Mouse (Mus musculus): ENCODE measurements around the gene Dedd2. TPM values are rescaled to one million over a fixed set of nuclear protein-coding genes. Genes with fewer than 3 reads are reported as not detected.
"Not testable (repeated sequence)": the region's sequence is repeated elsewhere in the genome, so short reads cannot be mapped to it uniquely, and the experiment has no call there.

Gene Dedd2
- polyA plus RNA-seq, 1 experiment from 2014 or later: 5.7 TPM

DNA sequence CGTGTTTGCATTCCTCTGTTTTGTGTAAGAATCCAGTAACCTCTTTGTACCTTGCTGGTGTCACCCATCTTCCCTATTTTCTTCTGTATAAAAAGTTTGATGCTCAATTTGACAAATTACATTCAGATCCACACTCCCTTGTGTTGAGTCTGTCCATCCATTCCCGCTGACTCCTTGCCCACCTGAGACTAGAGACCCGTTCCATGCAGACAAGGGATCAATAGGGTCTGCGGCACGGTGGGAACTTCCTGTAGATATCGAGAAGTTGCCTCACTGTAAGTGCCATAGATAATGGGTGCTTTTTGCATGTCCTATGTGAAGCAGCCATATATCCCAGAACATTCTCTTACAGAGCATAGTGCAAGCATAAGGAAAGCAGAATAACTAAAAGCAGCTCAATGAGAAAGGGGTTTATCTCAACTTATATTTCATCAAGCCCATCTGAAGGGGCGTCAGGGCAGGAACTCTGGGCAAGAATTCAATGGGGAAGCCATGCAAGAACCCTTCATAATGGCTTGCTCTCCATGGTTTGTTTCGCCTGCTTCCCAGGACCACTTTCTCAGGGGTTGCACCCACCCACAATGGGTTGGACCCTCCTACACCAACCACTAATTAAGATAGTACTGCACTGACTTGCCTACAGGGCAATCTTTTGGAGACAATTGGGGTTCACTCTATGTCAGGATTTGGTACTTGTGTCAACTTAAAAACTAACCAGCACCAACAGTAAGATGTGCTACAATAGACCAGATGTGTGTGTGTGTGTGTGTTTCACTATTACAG is 46.0 kb upstream of the Dedd2 start:
- 72% methylated on average over 8 of the region's 8 CpGs for WGBS
- H3K4me1 ChIP-seq (ENCODE audit: control insufficient read depth in 2 of 2, insufficient read depth in 2 of 2, low read length in 2 of 2): peaks cover 11 to 23% of the 10 kb centered on the region in 2 experiments
- H3K9ac ChIP-seq (ENCODE audit: low read length): peak overlapping the region; percentile 81; the same call in 1 of the 2 replicates
- no peak overlapping the region for H3K4me3 ChIP-seq (ENCODE audit: control insufficient read depth in 1 of 2, insufficient read depth in 1 of 2, low read depth in 1 of 2, low read length in 2 of 2)
- no peaks in the 10 kb centered on the region for H3K27me3 ChIP-seq (ENCODE audit: control insufficient read depth, insufficient read depth, low read length)
- peaks cover 4% of the 10 kb centered on the region for H3K36me3 ChIP-seq (ENCODE audit: control insufficient read depth, insufficient read depth, low read length)
- no peak for ATAC-seq (ENCODE audit: insufficient number of reproducible peaks, insufficient read depth, low FRiP score, low read depth)
- peak overlapping the region; percentile 73 for H3K4me2 ChIP-seq (ENCODE audit: low read length)
- H3K9me3 ChIP-seq (ENCODE audit: control insufficient read depth, low read length): no peaks in the 10 kb centered on the region
- H3K27ac ChIP-seq (replicated peaks in 1 of 2; ENCODE audit: control insufficient read depth in 1 of 2, insufficient read depth in 1 of 2, low read depth in 2 of 2, low read length in 2 of 2): peak overlapping the region in 1 of 2 experiments; percentile 92; a peak in 2 of 4 replicates

DNA sequence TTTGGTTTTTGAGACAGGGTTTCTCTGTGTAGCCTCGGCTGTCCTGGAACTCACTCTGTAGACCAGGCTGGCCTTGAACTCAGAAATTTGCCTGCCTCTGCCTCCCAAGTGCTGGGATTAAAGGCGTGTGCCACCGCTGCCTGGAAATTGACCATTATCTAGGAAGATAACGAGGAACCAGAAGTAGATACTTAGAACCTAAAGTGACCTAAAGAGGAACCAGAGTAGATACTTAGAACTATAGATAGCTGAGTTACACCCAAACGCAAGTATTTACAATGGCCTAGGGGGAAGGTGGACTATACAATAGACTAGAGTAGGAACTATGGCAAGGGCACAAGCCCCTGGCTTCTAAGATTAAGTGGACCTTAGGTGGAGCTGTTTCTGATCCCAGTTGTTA is 45.3 kb upstream of the Dedd2 start:
- not testable (repeated sequence) for H3K36me3 ChIP-seq (ENCODE audit: control insufficient read depth, insufficient read depth, low read length); ATAC-seq (ENCODE audit: insufficient number of reproducible peaks, insufficient read depth, low FRiP score, low read depth); H3K9me3 ChIP-seq (ENCODE audit: control insufficient read depth, low read length); H3K4me2 ChIP-seq (ENCODE audit: low read length); H3K27me3 ChIP-seq (ENCODE audit: control insufficient read depth, insufficient read depth, low read length); H3K4me3 ChIP-seq (ENCODE audit: control insufficient read depth in 1 of 2, insufficient read depth in 1 of 2, low read depth in 1 of 2, low read length in 2 of 2); H3K27ac ChIP-seq (replicated peaks in 1 of 2; ENCODE audit: control insufficient read depth in 1 of 2, insufficient read depth in 1 of 2, low read depth in 2 of 2, low read length in 2 of 2); H3K9ac ChIP-seq (ENCODE audit: low read length)
- 60% methylated on average over 5 of the region's 5 CpGs for WGBS
- H3K4me1 ChIP-seq (ENCODE audit: control insufficient read depth in 2 of 2, insufficient read depth in 2 of 2, low read length in 2 of 2): peaks cover 11 to 23% of the 10 kb centered on the region in 2 experiments

DNA sequence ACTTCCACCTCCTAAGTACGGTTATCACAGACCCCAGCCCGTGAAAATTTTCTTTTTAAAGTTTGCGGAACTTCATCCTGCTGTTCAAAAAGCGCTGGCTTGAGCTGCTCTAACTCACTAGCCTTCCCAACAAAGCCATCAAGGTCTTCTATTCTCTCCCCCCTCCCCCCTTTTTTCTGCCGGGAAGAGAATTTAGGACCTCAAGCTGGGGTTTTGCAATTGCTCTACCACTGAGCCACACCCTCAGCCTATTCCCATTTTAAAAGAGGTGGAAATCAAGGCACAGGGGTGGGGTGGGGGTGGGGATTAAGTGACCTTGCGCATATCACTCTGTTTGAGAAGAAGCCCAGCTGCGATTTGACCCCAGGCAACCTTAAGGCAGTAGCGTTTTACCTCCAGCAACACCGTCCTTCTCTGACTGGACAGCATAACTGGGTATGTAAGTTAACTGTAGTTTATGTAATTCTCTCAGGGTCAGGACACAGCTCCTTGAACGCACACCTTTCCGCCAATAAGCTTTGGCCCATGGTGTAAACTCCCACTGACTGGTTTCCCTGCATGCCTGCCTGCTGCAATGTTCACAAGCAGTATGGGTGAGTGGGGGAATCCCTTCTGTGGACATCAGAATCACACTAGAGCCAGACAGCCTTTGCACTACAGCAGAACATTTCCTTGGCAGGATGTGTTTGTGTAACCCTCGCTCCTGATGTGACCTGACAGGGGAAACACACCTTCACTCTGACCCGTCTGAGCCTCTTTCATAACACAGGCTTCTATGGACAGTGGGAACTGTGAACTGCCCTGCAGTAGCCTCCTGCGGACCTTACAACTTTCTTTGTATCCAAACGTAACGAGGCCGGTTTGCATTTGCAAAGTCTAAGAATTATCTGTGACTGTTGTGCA is 43.8 kb upstream of the Dedd2 start:
- no peak overlapping the region for H3K4me3 ChIP-seq (ENCODE audit: control insufficient read depth in 1 of 2, insufficient read depth in 1 of 2, low read depth in 1 of 2, low read length in 2 of 2)
- no peak overlapping the region for H3K4me2 ChIP-seq (ENCODE audit: low read length)
- whole genome bisulfite sequencing: 39% methylated on average over 17 of the region's 17 CpGs
- H3K9me3 ChIP-seq (ENCODE audit: control insufficient read depth, low read length): no peaks in the 10 kb centered on the region
- no peak overlapping the region for H3K27ac ChIP-seq (replicated peaks in 1 of 2; ENCODE audit: control insufficient read depth in 1 of 2, insufficient read depth in 1 of 2, low read depth in 2 of 2, low read length in 2 of 2)
- no peaks in the 10 kb centered on the region for H3K36me3 ChIP-seq (ENCODE audit: control insufficient read depth, insufficient read depth, low read length)
- no peak for ATAC-seq (ENCODE audit: insufficient number of reproducible peaks, insufficient read depth, low FRiP score, low read depth)
- peaks cover 8 to 14% of the 10 kb centered on the region in 2 experiments for H3K4me1 ChIP-seq (ENCODE audit: control insufficient read depth in 2 of 2, insufficient read depth in 2 of 2, low read length in 2 of 2)
- H3K9ac ChIP-seq (ENCODE audit: low read length): no peak overlapping the region
- H3K27me3 ChIP-seq (ENCODE audit: control insufficient read depth, insufficient read depth, low read length): no peaks in the 10 kb centered on the region

- 68% methylated on average over 1 of the region's 1 CpGs for WGBS
- H3K36me3 ChIP-seq (ENCODE audit: control insufficient read depth, insufficient read depth, low read length): no peaks in the 10 kb centered on the region
- no peak overlapping the region for H3K4me2 ChIP-seq (ENCODE audit: low read length)
- H3K4me3 ChIP-seq (ENCODE audit: control insufficient read depth in 1 of 2, insufficient read depth in 1 of 2, low read depth in 1 of 2, low read length in 2 of 2): no peak overlapping the region
- no peak for ATAC-seq (ENCODE audit: insufficient number of reproducible peaks, insufficient read depth, low FRiP score, low read depth)
- H3K27ac ChIP-seq (replicated peaks in 1 of 2; ENCODE audit: control insufficient read depth in 1 of 2, insufficient read depth in 1 of 2, low read depth in 2 of 2, low read length in 2 of 2): no peak overlapping the region
- H3K27me3 ChIP-seq (ENCODE audit: control insufficient read depth, insufficient read depth, low read length): no peaks in the 10 kb centered on the region
- no peaks in the 10 kb centered on the region for H3K9me3 ChIP-seq (ENCODE audit: control insufficient read depth, low read length)
- peaks cover under 1 to 6% of the 10 kb centered on the region in 2 experiments for H3K4me1 ChIP-seq (ENCODE audit: control insufficient read depth in 2 of 2, insufficient read depth in 2 of 2, low read length in 2 of 2)
- no peak overlapping the region for H3K9ac ChIP-seq (ENCODE audit: low read length)
Observed at GRCm38 (mm10) chr7:25261896-25262295, 41.5 kb upstream of the Dedd2 start.

DNA sequence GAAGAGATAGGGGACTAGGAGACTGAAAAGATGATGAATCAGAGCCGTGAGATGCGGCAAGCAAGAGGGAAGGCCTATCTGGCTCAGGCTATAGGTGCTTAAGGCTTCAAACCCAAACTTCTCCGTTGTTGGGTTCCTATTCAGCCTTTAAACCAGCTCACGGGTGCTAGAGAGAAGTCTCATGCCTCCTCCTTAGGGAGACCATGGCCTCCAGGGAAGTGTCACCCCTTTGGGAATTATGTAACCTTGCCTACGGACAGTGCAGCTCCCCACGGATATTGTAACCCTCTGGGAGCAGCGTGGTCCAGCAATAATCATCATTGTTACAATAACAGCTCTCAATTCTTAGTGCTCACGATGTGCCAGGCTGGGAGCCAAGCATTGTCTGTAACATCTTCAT is 31.4 kb upstream of the Dedd2 start:
- Histone ChIP-seq H3K9ac (ENCODE audit: low read length) (peak overlapping the region; percentile 99), H3K27me3 (ENCODE audit: control insufficient read depth, insufficient read depth, low read length) (no peaks in the 10 kb centered on the region), H3K36me3 (ENCODE audit: control insufficient read depth, insufficient read depth, low read length) (peaks cover 3% of the 10 kb centered on the region; the same call in 1 of the 2 replicates), H3K4me3 (ENCODE audit: control insufficient read depth in 1 of 2, insufficient read depth in 1 of 2, low read depth in 1 of 2, low read length in 2 of 2) (peak overlapping the region; percentile 43 to 100), H3K4me1 (ENCODE audit: control insufficient read depth in 2 of 2, insufficient read depth in 2 of 2, low read length in 2 of 2) (peaks cover 11 to 22% of the 10 kb centered on the region in 2 experiments), H3K9me3 (ENCODE audit: control insufficient read depth, low read length) (no peaks in the 10 kb centered on the region), H3K27ac (replicated peaks in 1 of 2; ENCODE audit: control insufficient read depth in 1 of 2, insufficient read depth in 1 of 2, low read depth in 2 of 2, low read length in 2 of 2) (peak overlapping the region; percentile 82 to 98), H3K4me2 (ENCODE audit: low read length) (peak overlapping the region; percentile 97)
- WGBS: 27% methylated on average over 8 of the region's 8 CpGs
- ATAC-seq (ENCODE audit: insufficient number of reproducible peaks, insufficient read depth, low FRiP score, low read depth): no peak

DNA sequence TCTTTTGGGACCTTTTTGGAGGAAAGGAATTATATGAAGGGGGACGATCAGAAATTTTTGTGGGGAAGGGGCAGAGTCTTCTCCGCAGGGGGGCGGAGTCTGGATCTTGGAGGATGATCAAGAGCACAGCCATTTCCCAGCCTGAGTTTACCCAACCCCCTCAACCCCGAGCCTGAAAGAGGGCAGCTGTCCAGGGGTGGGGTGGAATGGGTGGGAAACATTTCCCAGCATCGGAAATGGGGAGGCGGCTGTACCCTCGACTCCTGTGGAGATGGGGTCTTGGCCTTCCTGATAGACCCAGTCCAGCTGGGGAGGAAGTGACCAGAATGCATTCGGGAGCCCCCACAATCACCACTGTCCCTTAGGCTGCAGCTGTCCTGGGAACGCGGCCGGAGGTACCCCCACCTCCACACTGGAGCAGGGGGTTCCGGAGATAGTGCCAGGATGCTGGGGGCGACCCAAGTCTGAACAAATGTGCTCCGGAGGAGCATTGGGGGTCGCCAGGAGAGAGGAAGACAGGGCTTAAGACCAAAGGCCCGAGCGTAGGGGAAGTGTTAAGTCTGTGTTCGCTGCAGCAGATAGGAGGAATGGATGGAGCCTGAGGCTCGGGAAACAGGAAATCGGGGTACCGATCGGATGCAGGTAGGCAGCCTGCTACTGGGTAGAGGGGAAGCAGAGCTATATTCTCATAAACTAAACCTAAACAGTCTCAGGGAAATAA is 30.8 kb upstream of the Dedd2 start:
- peak overlapping the region; percentile 82 to 98 for H3K27ac ChIP-seq (replicated peaks in 1 of 2; ENCODE audit: control insufficient read depth in 1 of 2, insufficient read depth in 1 of 2, low read depth in 2 of 2, low read length in 2 of 2)
- ATAC-seq (ENCODE audit: insufficient number of reproducible peaks, insufficient read depth, low FRiP score, low read depth): peak; percentile 19; the same call in 1 of the 2 replicates
- H3K9me3 ChIP-seq (ENCODE audit: control insufficient read depth, low read length): no peaks in the 10 kb centered on the region
- H3K9ac ChIP-seq (ENCODE audit: low read length): peak overlapping the region; percentile 99
- WGBS: 4% methylated on average over 22 of the region's 22 CpGs
- no peaks in the 10 kb centered on the region for H3K27me3 ChIP-seq (ENCODE audit: control insufficient read depth, insufficient read depth, low read length)
- peaks cover 17 to 28% of the 10 kb centered on the region in 2 experiments for H3K4me1 ChIP-seq (ENCODE audit: control insufficient read depth in 2 of 2, insufficient read depth in 2 of 2, low read length in 2 of 2)
- H3K4me2 ChIP-seq (ENCODE audit: low read length): peak overlapping the region; percentile 97
- peaks cover 3% of the 10 kb centered on the region; the same call in 1 of the 2 replicates for H3K36me3 ChIP-seq (ENCODE audit: control insufficient read depth, insufficient read depth, low read length)
- peak overlapping the region; percentile 43 to 100 for H3K4me3 ChIP-seq (ENCODE audit: control insufficient read depth in 1 of 2, insufficient read depth in 1 of 2, low read depth in 1 of 2, low read length in 2 of 2)
